Mouse (Mus musculus) heart, adult 9 months (tissue): ENCODE results near the gene Pfas.
"Not testable (repeated sequence)": the region's sequence is repeated elsewhere in the genome, so short reads cannot be mapped to it uniquely, and the experiment has no call there.

ENCODE experiments used
- DNase-seq, 2 experiments: peaks; one replicate each; pipeline ENCODE4 v3.0.0; 2022; ENCODE audit warnings: low spot score in 2 of 2

The Pfas gene

GRCm38 (mm10) chr11:68973250-68974058 is 34.8 kb downstream of the Pfas start:
- DNase-seq = peak; percentile 91

DNA sequence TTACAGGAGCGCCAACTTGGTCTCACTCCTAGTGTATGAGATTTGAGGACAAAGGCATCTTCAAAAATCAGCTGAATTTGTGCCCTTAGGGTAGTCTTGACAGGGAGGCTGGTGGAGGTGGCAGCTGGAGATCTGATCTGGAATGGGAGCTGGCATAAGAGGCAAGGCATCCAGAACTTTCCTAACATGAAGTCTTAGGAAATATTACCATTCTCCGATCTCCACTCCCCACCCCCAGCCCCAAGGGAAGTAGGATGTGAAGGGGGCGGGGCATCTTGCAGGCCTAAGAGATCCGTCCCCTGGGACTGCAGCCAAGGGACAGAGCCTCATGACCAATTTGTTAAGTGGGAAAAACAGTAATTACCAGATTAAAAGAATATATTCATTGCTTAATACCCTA is 38.0 kb downstream of the Pfas start:
- peak in 1 of 2 experiments; percentile 44 for DNase-seq

DNA sequence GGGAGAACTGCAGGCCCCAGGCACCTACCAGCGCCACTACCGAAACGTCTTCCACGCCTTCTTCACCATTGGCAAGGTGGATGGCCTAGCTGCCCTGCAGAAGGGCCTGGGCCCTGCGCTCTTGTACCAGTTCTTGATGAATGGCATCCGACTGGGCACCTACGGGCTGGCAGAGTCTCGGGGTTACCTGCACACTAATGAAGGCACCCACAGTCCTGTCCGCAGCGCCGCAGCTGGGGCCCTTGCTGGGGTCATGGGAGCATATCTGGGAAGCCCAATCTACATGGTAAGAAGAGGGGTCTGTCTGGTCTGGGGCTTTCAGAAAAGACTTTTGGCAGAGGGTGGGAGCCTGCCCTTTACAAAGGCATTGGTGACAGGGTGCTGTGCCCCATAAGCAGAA is 39.5 kb downstream of the Pfas start:
- no peak for DNase-seq

GRCm38 (mm10) chr11:68967337-68968282 is 40.6 kb downstream of the Pfas start, which contains the start of gene Slc25a35:
Gene Slc25a35 (plus strand): TSS chr11:68968131.
- peak; percentile 92 to 94 for DNase-seq

DNA sequence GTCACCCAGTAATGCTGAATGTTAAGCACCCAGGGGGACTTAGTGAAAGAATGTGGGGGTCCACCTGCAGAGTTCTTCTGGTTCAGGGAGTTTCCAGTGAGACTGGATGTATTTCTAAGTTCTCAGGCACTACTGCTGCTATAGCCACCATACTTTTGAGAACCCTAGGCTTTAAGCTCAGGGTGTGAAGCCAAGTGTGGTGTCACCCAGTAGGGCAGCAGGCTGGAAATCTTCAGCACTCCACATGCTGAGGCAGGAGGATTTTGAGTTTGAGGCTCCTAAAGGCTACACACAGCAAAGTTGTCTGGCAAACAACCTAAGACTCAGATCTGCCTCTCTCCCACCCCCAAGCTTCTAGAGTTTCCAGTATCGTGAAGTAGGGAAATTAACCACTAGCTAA is 41.7 kb downstream of the Pfas start:
- no peak for DNase-seq

GRCm38 (mm10) chr11:68965845-68966244 is 42.4 kb downstream of the Pfas start:
- DNase-seq = peak in 1 of 2 experiments; percentile 65

- DNase-seq = no peak
Observed at GRCm38 (mm10) chr11:68965050-68965449, 43.2 kb downstream of the Pfas start.

GRCm38 (mm10) chr11:68963405-68963804 is 44.9 kb downstream of the Pfas start:
- no peak for DNase-seq

- DNase-seq = not testable (repeated sequence)
Observed at GRCm38 (mm10) chr11:68962159-68962558, 46.1 kb downstream of the Pfas start.

DNA sequence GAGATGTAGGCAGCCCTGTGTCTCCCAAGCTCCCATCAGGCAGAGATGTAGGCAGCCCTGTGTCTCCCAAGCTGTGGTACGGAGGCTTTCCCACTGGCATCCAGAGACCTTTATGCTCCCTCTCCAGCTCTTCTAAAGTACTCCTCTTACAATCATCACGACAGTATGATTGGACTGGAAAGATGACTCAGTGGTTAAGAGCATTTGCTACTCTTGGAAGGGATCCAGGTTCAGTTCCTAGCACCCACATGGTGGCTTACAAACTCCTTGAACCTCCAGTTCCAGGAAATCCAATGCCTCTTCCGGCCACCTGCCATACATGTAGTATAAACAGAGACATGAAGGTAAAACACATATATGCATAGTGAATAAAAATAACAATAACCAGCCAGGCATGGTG is 46.7 kb downstream of the Pfas start:
- no peak for DNase-seq

GRCm38 (mm10) chr11:68957971-68958370 is 50.3 kb downstream of the Pfas start:
- DNase-seq = no peak

GRCm38 (mm10) chr11:68957308-68957707 is 51.0 kb downstream of the Pfas start, which contains the start of gene Arhgef15:
Gene Arhgef15 (minus strand): TSS chr11:68957480.
- DNase-seq = peak in 1 of 2 experiments; percentile 55

- peak; percentile 48 to 71 for DNase-seq
Observed at GRCm38 (mm10) chr11:68956697-68957096, 51.6 kb downstream of the Pfas start.

- peak; percentile 66 to 85 for DNase-seq
Observed at GRCm38 (mm10) chr11:68956107-68956506, 52.2 kb downstream of the Pfas start.

DNA sequence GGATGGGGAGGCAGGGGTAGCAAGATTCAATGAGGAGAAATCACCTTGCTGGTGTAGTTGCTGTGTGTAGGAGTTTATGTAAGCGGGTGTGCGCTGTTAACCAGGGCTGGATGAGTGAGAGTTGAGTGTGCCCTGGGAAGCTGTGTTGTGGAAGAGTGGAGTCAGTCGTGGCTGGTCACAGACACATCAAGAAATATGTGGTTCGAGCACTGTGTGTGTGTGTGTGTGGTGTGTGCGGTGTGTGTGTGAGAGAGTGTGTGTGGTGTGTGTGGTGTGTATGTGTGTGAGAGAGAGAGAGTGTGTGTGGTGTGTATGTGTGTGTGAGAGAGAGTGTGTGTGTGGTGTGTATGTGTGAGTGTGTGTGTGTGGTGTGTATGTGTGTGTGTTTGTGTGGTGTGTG is 52.8 kb downstream of the Pfas start:
- no peak for DNase-seq

DNA sequence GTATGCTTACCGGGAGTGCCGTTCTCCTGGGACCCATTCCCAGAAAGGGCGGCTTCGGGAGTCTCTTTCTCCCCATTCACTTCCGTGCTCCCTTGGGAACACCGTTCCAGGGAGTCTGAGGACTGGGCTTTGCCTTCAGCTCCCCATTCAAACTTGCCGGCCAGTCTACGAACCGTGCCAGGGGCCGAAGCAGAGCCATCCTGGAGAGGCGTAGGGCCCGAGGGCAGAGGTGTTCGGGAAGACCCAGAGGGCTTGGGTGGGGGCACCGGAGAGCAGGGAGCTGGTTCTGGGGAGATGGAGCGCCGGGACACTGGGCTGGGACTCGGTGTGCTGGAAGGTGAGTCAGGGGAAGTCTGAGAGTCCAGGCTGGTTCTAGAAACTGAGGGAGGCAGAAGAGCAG is 53.9 kb downstream of the Pfas start:
- no peak for DNase-seq

DNA sequence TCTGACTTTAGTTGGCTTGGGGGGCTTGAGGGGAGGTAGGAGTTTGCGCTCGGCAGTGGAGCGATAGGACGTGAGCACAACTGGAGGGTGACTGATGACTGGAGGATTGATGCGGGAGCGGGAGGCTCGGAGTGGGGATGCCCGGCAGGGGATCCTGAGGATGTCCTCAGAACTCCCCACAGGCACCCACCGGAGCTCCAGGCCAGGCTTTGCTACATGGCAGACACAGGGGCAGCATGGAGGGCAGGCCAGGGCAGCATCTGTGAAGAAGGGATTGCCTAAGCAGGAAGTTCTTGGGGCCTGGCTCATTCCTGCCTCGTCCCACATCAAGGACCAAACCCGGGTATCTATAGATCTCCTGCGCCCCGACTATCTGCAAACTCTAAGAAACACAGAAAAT is 54.4 kb downstream of the Pfas start:
- DNase-seq = no peak

DNA sequence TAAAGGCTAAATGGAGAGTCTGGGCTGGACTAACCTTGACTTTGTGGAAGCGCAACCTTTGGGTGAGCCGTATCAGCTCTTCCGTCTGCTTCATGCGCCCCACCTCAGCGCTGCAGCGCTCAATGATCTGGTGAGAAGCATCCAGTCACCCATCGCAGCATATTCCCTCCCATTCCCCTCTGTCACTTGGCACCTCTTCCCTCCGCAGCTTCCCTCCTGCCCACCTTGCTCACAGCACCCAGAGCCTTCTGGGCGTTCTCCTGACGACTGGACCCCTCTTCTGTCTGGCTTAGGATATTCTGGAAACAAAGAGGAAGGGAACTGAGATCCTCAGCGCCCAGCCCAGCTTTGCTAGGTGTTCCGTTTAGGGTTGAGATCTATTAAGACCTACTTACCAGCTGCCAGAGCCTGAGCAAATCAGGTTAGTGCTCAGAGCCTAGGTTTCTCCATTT is 60.7 kb downstream of the Pfas start:
- DNase-seq = no peak

DNA sequence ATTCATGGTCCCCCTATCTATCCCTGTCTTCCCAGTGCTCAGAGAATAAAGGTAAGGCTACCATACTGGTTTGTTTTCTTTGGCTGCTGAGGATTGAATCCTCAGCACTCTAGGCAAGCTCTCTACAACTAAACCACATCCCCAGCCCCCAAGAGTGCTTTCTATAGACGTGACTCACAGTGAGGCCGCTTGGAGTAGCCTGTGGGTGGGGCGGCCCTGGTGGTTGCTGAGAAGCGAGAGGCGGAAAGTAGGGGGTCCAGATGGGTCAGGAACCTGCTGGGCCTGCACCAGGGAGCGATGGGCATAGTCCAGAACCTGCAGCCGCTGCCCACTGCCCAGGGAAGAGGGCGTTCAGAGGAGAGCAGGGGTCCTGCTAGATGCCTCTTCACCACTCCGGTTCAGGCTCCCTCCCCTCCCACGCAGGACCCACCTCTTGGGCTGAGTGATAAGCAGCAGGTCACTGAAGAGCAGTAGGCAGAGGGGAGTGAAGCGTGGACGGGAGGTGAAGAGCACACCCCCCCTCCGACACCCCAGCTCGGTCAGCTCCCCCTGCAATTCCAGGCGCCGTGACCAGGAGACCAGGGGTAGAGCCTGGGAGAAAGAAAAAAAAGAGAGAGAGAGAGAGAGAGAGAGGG is 61.3 kb downstream of the Pfas start:
- no peak for DNase-seq

DNA sequence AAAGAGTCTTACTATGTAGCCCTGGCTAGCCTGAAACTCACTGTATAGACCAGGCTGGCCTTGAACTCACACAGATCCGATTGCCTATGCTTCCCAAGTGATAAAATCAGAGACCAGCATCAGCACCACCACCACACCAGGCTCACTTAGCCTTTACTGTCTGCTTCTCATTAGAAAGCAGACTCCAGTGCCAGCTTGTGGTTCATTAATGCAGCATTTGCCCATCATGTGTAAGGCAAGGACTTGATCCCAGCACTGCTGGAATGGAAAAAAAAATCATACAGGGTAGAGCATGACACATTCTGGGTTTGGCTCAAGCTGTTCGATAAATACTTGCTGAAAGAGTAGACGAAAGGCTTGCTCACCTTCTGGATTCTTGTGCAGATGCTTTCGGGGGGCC is 62.3 kb downstream of the Pfas start:
- no peak for DNase-seq

- DNase-seq = no peak
Observed at GRCm38 (mm10) chr11:68945245-68945644, 63.0 kb downstream of the Pfas start.

DNA sequence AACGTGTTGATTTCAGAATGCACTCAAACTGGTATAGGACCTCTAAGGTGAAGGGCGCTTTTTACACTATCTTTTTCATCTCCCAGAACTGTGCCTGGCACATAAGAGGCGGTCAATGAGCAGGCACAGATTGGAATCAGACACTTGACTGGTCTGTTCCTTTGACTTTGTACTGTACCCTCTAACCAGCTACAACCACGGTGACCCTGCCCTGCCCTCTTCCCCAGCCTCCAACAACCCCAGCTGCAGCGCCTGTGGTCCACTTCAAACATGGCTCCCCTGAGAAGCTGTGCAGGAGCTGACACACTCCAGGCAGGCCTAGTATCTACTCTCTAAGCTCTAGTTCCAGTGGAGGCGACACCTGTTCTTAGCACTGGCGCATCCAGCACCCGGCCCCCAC is 65.5 kb downstream of the Pfas start:
- DNase-seq = no peak
